Mouse (Mus musculus) layer of hippocampus, adult 9-10 months (tissue): ENCODE results near the gene Klk7.

Experiments used
- DNase-seq: peaks from one replicate; pipeline ENCODE4 v3.0.0; 2022; ENCODE audit warnings: low spot score

Gene Klk7

GRCm38 (mm10) chr7:43797333-43797769, 13.7 kb upstream of the Klk7 start, which contains the start of gene Klk8:
Klk8 (plus strand) TSS chr7:43797577.
- no peak for DNase-seq

GRCm38 (mm10) chr7:43797844-43798462, 13.1 kb upstream of the Klk7 start:
- DNase-seq, result no peak

GRCm38 (mm10) chr7:43799876-43800275, 11.2 kb upstream of the Klk7 start:
- DNase-seq, result no peak

- no peak for DNase-seq
Observed at GRCm38 (mm10) chr7:43815211-43815610, 4.1 kb downstream of the Klk7 start.

GRCm38 (mm10) chr7:43816746-43817145, 5.7 kb downstream of the Klk7 start:
- DNase-seq, result no peak

GRCm38 (mm10) chr7:43821581-43821980, 10.5 kb downstream of the Klk7 start:
- DNase-seq, result no peak

GRCm38 (mm10) chr7:43824199-43824598, 13.1 kb downstream of the Klk7 start, which contains the start of gene Klk6:
Klk6 (plus strand) TSS chr7:43824499.
- no peak for DNase-seq

GRCm38 (mm10) chr7:43826056-43826455, 15.0 kb downstream of the Klk7 start:
- DNase-seq, result no peak

- no peak for DNase-seq
Observed at GRCm38 (mm10) chr7:43827706-43828105, 16.6 kb downstream of the Klk7 start.

GRCm38 (mm10) chr7:43829006-43829405, 17.9 kb downstream of the Klk7 start:
- DNase-seq, result no peak

- DNase-seq, result no peak
Observed at GRCm38 (mm10) chr7:43841701-43842100, 30.6 kb downstream of the Klk7 start, which contains the start of gene Klk5. Klk5 (plus strand) TSS chr7:43841971.

GRCm38 (mm10) chr7:43843801-43844200, 32.7 kb downstream of the Klk7 start:
- no peak for DNase-seq

- no peak for DNase-seq
Observed at GRCm38 (mm10) chr7:43851616-43852015, 40.5 kb downstream of the Klk7 start.

GRCm38 (mm10) chr7:43854642-43855380, 43.7 kb downstream of the Klk7 start:
- no peak for DNase-seq

GRCm38 (mm10) chr7:43855709-43856108, 44.6 kb downstream of the Klk7 start:
- DNase-seq, result no peak

GRCm38 (mm10) chr7:43856307-43856706, 45.2 kb downstream of the Klk7 start:
- no peak for DNase-seq

- no peak for DNase-seq
Observed at GRCm38 (mm10) chr7:43857501-43857900, 46.4 kb downstream of the Klk7 start.

GRCm38 (mm10) chr7:43860411-43860810, 49.3 kb downstream of the Klk7 start:
- DNase-seq, result no peak
